Mouse (Mus musculus): ENCODE measurements at regions not wholly inside any gene's neighbourhood (a gene's known extent, or its start where the extent isn't known, plus 50 kb on each side); places are given as distances from the start of the nearest gene placed in this dataset.

GRCm38 (mm10) chr9:49999970-50000369, 201.2 kb upstream of the Ncam1 start:
- dilution Hi-C loops (cut with MboI; ENCODE audit: extremely low pct_ligation_motif_present, extremely low pct_unique_long_range_greater_than_20kb, low sequenced_read_pairs), result no loop called here

GRCm38 (mm10) chr9:49998101-49998500, 199.4 kb upstream of the Ncam1 start:
- dilution Hi-C loops (cut with MboI; ENCODE audit: extremely low pct_ligation_motif_present, extremely low pct_unique_long_range_greater_than_20kb, low sequenced_read_pairs) (no loop called here), in situ Hi-C loops (cut with MboI; ENCODE audit: low pct_ligation_motif_present, low pct_unique_long_range_greater_than_20kb, low sequenced_read_pairs) (no loop called here)
- no peak for TF ChIP-seq USF2 (conservative IDR thresholded peaks at IDR 0.05; ENCODE audit: low read depth, low read length)
- no peak for TF ChIP-seq IRF4 (IDR thresholded peaks at IDR 0.05; ENCODE audit: low read depth, low read length)
- TF ChIP-seq EP300 (IDR thresholded peaks at IDR 0.05; ENCODE audit: low read length), result no peak
- TF ChIP-seq ZKSCAN1 (IDR thresholded peaks at IDR 0.05; ENCODE audit: borderline replicate concordance, low read depth, low read length), result no peak
- no peak for TF ChIP-seq CTCF (conservative IDR thresholded peaks at IDR 0.05 in 1 of 2, IDR thresholded peaks at IDR 0.05 in 1 of 2; ENCODE audit: low read depth in 2 of 2, low read length in 2 of 2)
- TF ChIP-seq SIN3A (IDR thresholded peaks at IDR 0.05; ENCODE audit: low read length), result no peak
- TF ChIP-seq TBP (conservative IDR thresholded peaks at IDR 0.05; ENCODE audit: low read depth, low read length), result no peak
- TF ChIP-seq ZNF384 (IDR thresholded peaks at IDR 0.05; ENCODE audit: low read depth, low read length), result no peak
- no peak for TF ChIP-seq POLR2A (IDR thresholded peaks at IDR 0.05; ENCODE audit: low read depth, low read length)
- no peak for TF ChIP-seq NRF1 (IDR thresholded peaks at IDR 0.05; ENCODE audit: low read depth, low read length)
- TF ChIP-seq KAT2A (IDR thresholded peaks at IDR 0.05; ENCODE audit: insufficient replicate concordance, low read length), result no peak
- TF ChIP-seq PAX5 (IDR thresholded peaks at IDR 0.05; ENCODE audit: low read length), result no peak
- TF ChIP-seq MYC (IDR thresholded peaks at IDR 0.05; ENCODE audit: low read depth, low read length), result no peak
- no peak for TF ChIP-seq NELFE (IDR thresholded peaks at IDR 0.05; ENCODE audit: low read depth, low read length)
- TF ChIP-seq ZC3H11A (IDR thresholded peaks at IDR 0.05; ENCODE audit: low read depth, low read length), result no peak
- TF ChIP-seq USF1 (IDR thresholded peaks at IDR 0.05; ENCODE audit: low read depth, low read length), result no peak
- no peak for TF ChIP-seq CHD2 (IDR thresholded peaks at IDR 0.05; ENCODE audit: low read length)
- no peak for TF ChIP-seq MEF2A (IDR thresholded peaks at IDR 0.05; ENCODE audit: borderline replicate concordance, low read depth, low read length)
- TF ChIP-seq JUN (IDR thresholded peaks at IDR 0.05; ENCODE audit: insufficient read depth, low read depth, low read length), result no peak
- TF ChIP-seq BHLHE40 (IDR thresholded peaks at IDR 0.05; ENCODE audit: low read depth, low read length), result no peak
- Histone ChIP-seq H3K27ac (ENCODE audit: insufficient read depth, low read depth) (no peak overlapping the region), H3K9ac (ENCODE audit: insufficient read depth, low read depth) (no peak overlapping the region), H3K4me2 (ENCODE audit: insufficient read depth, low read depth, poor library complexity, severe bottlenecking) (no peak overlapping the region), H3K27me3 (replicated peaks) (no peaks in the 10 kb centered on the region), H3K36me3 (replicated peaks in 1 of 2; ENCODE audit: control insufficient read depth in 1 of 2, insufficient read depth in 1 of 2, low read length in 1 of 2) (no peaks in the 10 kb centered on the region), H3K4me3 (replicated peaks in 1 of 3; ENCODE audit: low read depth in 2 of 3, low read length in 2 of 3, poor library complexity in 1 of 3) (no peak overlapping the region), H3K79me2 (replicated peaks; ENCODE audit: control insufficient read depth, extremely low read depth, insufficient read depth, poor library complexity, severe bottlenecking) (0 out of 2 replicates have a peak, but pooled peaks cover 2% of the 10 kb centered on the region), H3K9me3 (replicated peaks; ENCODE audit: low read length) (no peaks in the 10 kb centered on the region), H3K4me1 (ENCODE audit: control insufficient read depth in 1 of 2, insufficient read depth in 2 of 2) (peaks cover 0 to 29% of the 10 kb centered on the region in 2 experiments; a peak in 2 of 4 replicates)
- DNase-seq (ENCODE audit: extremely low read depth), result no peak

More at GRCm38 (mm10) chr9:49999970-50000369, 201.2 kb upstream of the Ncam1 start:
- Histone ChIP-seq H3K4me3 (replicated peaks in 1 of 3; ENCODE audit: low read depth in 2 of 3, low read length in 2 of 3, poor library complexity in 1 of 3) (no peak overlapping the region), H3K27me3 (replicated peaks) (no peaks in the 10 kb centered on the region), H3K4me1 (ENCODE audit: control insufficient read depth in 1 of 2, insufficient read depth in 2 of 2) (peaks cover 0 to 29% of the 10 kb centered on the region in 2 experiments; a peak in 2 of 4 replicates), H3K4me2 (ENCODE audit: insufficient read depth, low read depth, poor library complexity, severe bottlenecking) (no peak overlapping the region), H3K9me3 (replicated peaks; ENCODE audit: low read length) (no peaks in the 10 kb centered on the region), H3K9ac (ENCODE audit: insufficient read depth, low read depth) (no peak overlapping the region), H3K79me2 (replicated peaks; ENCODE audit: control insufficient read depth, extremely low read depth, insufficient read depth, poor library complexity, severe bottlenecking) (0 out of 2 replicates have a peak, but pooled peaks cover 2% of the 10 kb centered on the region), H3K27ac (ENCODE audit: insufficient read depth, low read depth) (no peak overlapping the region), H3K36me3 (replicated peaks in 1 of 2; ENCODE audit: control insufficient read depth in 1 of 2, insufficient read depth in 1 of 2, low read length in 1 of 2) (no peaks in the 10 kb centered on the region)
- in situ Hi-C loops (cut with MboI; ENCODE audit: low pct_ligation_motif_present, low pct_unique_long_range_greater_than_20kb, low sequenced_read_pairs), result no loop called here
- no peak for DNase-seq (ENCODE audit: extremely low read depth)
- TF ChIP-seq NRF1 (IDR thresholded peaks at IDR 0.05; ENCODE audit: low read depth, low read length), result no peak
- TF ChIP-seq RCOR1 (conservative IDR thresholded peaks at IDR 0.05; ENCODE audit: low read depth, low read length), result no peak
- TF ChIP-seq MXI1 (IDR thresholded peaks at IDR 0.05; ENCODE audit: low read depth, low read length), result no peak
- TF ChIP-seq JUND (conservative IDR thresholded peaks at IDR 0.05; ENCODE audit: low read depth, low read length), result no peak
- no peak for TF ChIP-seq BHLHE40 (IDR thresholded peaks at IDR 0.05; ENCODE audit: low read depth, low read length)

Measured in CH12.LX (cell line).